Mouse (Mus musculus) stomach, embryonic 15.5 days (tissue): Measurements from ENCODE around the gene Mrpl40. TPM values are rescaled to one million over a fixed set of nuclear protein-coding genes. Genes with fewer than 3 reads are reported as not detected.

Experiments
- ATAC-seq: fragments of 200-750 bp; cut with Nextera tagmentation; 2 replicates; pipeline ENCODE4 v1.8.0; 2017; ENCODE audit warnings: low read depth, moderate number of reproducible peaks, moderate TSS enrichment; ENCODE audit not compliant: insufficient read depth, low FRiP score
- H3K27ac ChIP-seq: fragments of 300-500 bp; sonication (generic); 2 replicates; pipeline ENCODE4 v1.5.1; 2015; ENCODE audit warnings: mild to moderate bottlenecking, inconsistent platforms
- H3K27me3 ChIP-seq: fragments of 300-500 bp; sonication (generic); replicated peaks from 2 replicates; pipeline ENCODE4 v1.6.1; 2015; ENCODE audit warnings: inconsistent platforms
- H3K36me3 ChIP-seq: fragments of 300-500 bp; sonication (generic); 2 replicates; pipeline ENCODE4 v1.6.1; 2015; ENCODE audit warnings: inconsistent platforms
- H3K4me1 ChIP-seq: fragments of 300-500 bp; sonication (generic); 2 replicates; pipeline ENCODE4 v1.6.1; 2015; ENCODE audit warnings: inconsistent platforms
- H3K4me2 ChIP-seq: fragments of 300-500 bp; sonication (generic); 2 replicates; pipeline ENCODE4 v1.6.1; 2015; ENCODE audit warnings: mild to moderate bottlenecking, inconsistent platforms
- H3K4me3 ChIP-seq: fragments of 300-500 bp; sonication (generic); replicated peaks from 2 replicates; pipeline ENCODE4 v1.5.1; 2015; ENCODE audit warnings: inconsistent platforms
- H3K9ac ChIP-seq: fragments of 300-500 bp; sonication (generic); 2 replicates; pipeline ENCODE4 v1.6.1; 2015; ENCODE audit warnings: inconsistent platforms
- H3K9me3 ChIP-seq: fragments of 300-500 bp; sonication (generic); 2 replicates; pipeline ENCODE4 v1.6.1; 2016; ENCODE audit warnings: inconsistent platforms
- WGBS: fragments of 180-500 bp; shearing (Covaris S2); methylation state at CpG from one replicate; pipeline ENCODE4 v1.1.7; 2015; 5-methylcytosine and 5-hydroxymethylcytosine counted together
- polyA plus RNA-seq: library from polyadenylated mRNA; unstranded; fragments of >200 nt; fragmentation: Nextera tagmentation; extraction: Ambion mirVana; gene quantifications from 2 replicates; pipeline ENCODE4 v1.2.1, GENCODE M21; 2015

Gene Mrpl40
- polyA plus RNA-seq, 1 experiment from 2014 or later = 97.6 TPM

GRCm38 (mm10) chr16:18822356-18822755 is 54.3 kb downstream of the Mrpl40 start:
- no peak for ATAC-seq
- Histone ChIP-seq H3K9ac (no peak overlapping the region), H3K27ac (no peak overlapping the region), H3K4me2 (no peak overlapping the region), H3K9me3 (no peaks in the 10 kb centered on the region), H3K4me3 (no peak overlapping the region), H3K27me3 (no peaks in the 10 kb centered on the region), H3K36me3 (peaks cover 77% of the 10 kb centered on the region), H3K4me1 (no peaks in the 10 kb centered on the region)
- 79% methylated on average over 1 of the region's 1 CpGs for WGBS

Other genes with a start within 250 kb of the Mrpl40 start
- gene Sept5, start 246.9 kb downstream of the Mrpl40 start, polyA plus RNA-seq = 21.7 and 22.9 TPM in 2 replicates
- gene Cldn5, start 100.0 kb downstream of the Mrpl40 start, polyA plus RNA-seq = 27.0 and 30.9 TPM in 2 replicates
- gene Ufd1, start 65.1 kb downstream of the Mrpl40 start, polyA plus RNA-seq = 77.9 and 86.6 TPM in 2 replicates
- 37.5 and 39.6 TPM in 2 replicates for gene Cdc45, start 64.9 kb downstream of the Mrpl40 start, polyA plus RNA-seq
- gene 2510002D24Rik, start 40.3 kb downstream of the Mrpl40 start, polyA plus RNA-seq = 45.2 and 53.6 TPM in 2 replicates
- not detected in 2 replicates for gene Gm28539, start 40.3 kb downstream of the Mrpl40 start, polyA plus RNA-seq
- gene Hira, start 175 bp upstream of the Mrpl40 start, polyA plus RNA-seq = 13.4 and 13.5 TPM in 2 replicates